Mouse (Mus musculus) G1E-ER4 (cell line): ENCODE measurements at regions not wholly inside any gene's neighbourhood (a gene's known extent, or its start where the extent isn't known, plus 50 kb on each side); places are given as distances from the start of the nearest gene placed in this dataset.

Experiments
- GATA1 ChIP-seq: IDR thresholded peaks from one replicate; pipeline ENCODE4 v1.8.0; 2012; ENCODE audit warnings: low read length, inconsistent platforms

DNA sequence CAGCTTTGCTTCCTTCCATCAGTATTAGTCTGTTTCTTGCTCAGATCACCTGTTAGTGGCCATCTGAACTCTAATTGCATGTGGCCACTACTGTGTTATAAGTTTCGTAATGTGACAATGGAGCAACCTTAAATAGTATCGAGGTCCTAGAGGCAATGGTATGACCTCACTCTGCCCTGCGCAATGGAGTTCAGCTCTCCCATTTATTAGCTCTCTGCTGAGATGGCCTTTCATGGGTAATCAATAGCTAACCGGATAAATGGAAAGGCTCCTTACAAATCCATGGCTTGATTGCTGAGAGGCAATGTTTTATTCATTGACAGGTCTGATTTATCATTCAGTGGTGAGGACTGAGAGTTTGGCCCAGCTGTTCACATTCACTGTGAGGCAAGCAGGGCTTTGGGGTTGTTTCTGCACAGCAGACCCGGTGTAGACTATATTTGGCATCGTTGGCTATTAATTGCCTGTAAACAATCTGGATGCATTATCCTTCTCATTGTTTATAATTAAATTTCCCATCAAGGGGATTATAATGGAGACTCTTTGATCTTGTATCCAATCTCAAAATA is 543.9 kb downstream of the Plekhb2 start:
- TF ChIP-seq GATA1: no peak

DNA sequence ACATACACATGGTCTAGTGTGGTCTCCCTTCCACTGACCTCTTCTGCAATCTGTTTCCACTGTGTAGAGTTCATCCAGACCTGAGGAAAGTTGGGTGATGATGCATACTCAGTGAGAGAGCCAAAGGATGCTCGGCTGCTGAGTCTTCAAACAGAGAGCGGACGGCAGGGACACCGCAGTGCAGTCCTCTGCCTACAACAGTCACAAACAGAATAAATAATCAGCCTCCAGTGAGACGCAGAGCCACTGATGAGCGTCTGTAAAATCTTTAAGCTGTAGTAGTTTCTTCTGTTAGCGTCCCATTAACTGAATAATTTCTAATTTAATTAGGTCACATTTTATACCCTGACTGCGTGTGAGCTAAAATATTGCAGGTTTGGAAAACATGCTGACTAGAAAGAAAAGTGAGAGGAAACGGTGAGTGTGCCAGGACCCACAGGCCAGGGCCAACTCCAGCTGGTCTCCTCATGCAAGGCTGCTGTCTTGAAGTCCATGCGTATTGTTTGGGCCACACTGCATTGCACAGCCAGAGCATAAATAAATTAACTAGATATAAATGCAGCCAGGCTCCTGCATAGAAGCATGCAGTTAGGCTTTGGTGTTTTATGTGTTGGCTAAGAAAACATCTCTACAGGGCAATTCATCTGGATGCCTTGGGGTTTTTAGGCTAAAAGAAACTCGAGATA is 551.0 kb downstream of the Plekhb2 start:
- TF ChIP-seq GATA1: no peak

GRCm38 (mm10) chr1:35402995-35403394 is 553.2 kb downstream of the Plekhb2 start:
- TF ChIP-seq GATA1: no peak

GRCm38 (mm10) chr1:35405418-35405817 is 555.6 kb downstream of the Plekhb2 start:
- no peak for TF ChIP-seq GATA1

- TF ChIP-seq GATA1: no peak
These were observed 565.9 kb downstream of the Plekhb2 start for GRCm38 (mm10) chr1:35415646-35416045.

GRCm38 (mm10) chr1:35428126-35428840 is 578.5 kb downstream of the Plekhb2 start:
- TF ChIP-seq GATA1: no peak

DNA sequence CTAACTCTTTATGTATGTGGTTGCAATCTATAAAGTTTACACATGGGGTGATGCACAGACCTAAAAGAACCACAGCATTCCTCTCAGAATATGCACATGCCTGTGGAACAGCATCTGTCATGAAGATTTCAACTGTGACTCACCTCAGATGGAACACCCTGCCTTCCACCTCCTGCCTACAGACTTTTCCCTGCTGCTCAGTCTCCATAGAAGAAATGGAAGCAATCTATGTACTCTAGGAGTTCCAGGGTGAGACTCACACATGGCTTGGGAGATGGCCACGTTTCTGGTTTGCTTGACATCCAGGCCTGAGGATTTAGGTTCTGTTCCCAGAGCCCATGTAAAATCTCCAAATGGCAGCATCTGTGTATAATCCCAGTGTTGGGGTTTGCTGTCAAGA is 579.7 kb downstream of the Plekhb2 start:
- TF ChIP-seq GATA1: no peak

GRCm38 (mm10) chr1:35435721-35436120 is 585.9 kb downstream of the Plekhb2 start:
- no peak for TF ChIP-seq GATA1

DNA sequence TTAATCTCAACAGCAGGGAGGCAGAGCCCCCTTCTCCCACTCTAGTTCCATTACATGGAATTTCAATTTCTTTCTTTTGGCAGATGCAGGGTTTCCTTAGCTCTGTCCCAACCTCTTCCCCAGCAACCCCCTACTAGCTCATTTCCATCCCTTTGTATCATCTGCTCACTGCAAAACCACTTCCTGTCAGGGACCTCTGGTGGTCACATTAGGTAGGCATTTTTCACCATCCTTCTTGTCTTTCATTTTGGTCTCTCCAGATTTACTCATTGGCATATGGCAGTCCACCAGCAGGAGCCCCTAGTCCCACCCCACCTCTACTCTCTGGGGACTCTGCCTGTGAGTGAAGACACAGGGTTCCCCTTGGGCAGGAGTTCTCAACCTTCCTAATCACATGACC is 597.6 kb downstream of the Plekhb2 start:
- TF ChIP-seq GATA1: no peak

DNA sequence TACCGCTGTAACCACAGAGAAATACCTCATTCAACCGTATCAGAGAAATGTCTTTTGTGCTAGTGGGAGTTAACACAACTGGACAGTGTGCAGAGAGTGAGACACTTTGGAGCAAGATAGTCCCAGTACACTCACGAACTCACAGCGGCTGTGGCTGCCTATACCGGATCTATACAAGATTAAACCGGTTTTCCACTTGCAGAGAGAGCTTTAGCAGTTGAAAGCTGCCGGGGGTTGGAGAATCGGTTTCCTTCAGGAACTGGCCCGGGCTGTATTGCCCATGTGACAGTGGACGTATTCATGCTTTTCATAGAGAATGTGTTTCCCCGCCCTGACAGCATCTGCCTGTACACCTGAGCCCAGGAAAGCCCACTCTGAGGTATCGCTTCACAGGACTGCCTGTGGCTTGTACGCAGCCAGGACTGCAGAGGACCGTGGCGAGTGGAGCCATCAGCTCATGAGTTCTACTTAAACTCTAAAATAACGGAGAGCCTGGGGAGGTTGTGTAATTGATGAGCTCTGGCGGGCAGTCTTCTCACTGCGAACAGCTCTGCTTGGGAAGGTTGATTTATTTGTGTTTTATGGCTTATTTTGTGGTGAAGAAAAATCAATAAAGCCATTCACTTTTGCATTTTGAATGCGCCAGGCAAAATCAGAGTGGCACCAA is 602.8 kb downstream of the Plekhb2 start:
- no peak for TF ChIP-seq GATA1

DNA sequence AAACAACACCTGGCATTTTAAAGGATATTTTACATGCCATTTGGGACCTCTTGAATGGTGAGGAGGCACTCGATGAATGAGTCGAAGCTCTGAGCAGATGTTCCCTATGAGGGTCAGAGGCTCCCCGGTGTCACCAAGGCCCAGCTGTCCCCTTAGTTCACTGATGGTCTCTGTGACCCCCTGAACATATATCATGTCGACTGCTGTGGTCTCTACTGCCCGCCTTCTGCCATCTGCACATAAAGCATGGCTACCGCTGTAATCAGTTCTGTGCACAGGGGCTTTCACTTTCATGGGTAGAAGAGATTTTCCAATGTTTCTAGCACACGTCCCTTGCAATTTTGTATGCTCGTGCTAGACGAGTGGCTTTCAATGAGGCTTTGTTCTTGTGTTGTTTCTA is 607.8 kb downstream of the Plekhb2 start:
- TF ChIP-seq GATA1: no peak

GRCm38 (mm10) chr1:35465081-35465480 is 603.1 kb upstream of the Hs6st1 start:
- no peak for TF ChIP-seq GATA1

DNA sequence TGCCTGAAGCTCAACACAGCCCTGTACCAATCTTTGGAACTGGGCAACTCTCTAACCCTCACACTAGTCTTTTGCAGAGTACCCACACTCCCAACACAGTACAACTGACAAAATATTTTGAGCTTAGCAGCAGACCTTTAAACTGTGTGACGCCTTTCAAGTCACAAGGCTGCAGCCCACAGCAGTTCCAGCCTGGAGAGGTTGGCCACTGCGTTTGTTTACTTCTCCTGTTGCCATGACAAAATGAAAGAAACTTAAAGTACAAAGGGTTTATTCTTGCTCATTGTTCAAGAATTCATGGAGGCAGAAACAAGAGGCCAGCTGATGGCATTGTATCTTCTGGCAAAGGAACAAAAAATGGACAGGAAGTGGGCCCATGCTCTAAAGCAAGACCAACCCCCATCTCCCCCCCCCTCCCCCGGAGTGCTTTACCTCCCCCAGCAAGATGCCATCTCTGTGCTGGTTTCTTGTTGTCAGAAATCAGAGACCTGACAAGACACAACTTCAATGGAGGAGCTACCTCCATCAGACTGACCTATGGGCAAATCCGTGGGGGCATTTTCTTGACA is 598.9 kb upstream of the Hs6st1 start:
- no peak for TF ChIP-seq GATA1

DNA sequence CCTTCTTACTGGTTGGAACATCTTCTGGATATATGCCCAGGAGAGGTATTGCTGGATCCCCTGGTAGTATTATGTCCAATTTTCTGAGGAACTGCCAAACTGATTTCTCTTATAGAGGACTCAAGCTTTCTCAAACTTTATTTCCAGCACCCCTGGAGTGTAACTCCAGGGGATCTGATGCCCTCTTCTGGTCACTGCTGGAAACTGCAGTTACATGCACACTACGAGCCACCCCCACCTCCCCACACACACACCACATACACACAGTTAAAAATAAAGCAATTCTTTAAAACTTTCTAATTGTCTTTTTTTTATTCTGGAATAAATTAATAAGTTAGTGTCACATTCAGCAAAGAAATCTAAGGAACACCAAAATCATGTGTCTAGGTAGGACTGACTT is 589.9 kb upstream of the Hs6st1 start:
- TF ChIP-seq GATA1: no peak

GRCm38 (mm10) chr1:35495963-35496362 is 572.2 kb upstream of the Hs6st1 start:
- no peak for TF ChIP-seq GATA1

DNA sequence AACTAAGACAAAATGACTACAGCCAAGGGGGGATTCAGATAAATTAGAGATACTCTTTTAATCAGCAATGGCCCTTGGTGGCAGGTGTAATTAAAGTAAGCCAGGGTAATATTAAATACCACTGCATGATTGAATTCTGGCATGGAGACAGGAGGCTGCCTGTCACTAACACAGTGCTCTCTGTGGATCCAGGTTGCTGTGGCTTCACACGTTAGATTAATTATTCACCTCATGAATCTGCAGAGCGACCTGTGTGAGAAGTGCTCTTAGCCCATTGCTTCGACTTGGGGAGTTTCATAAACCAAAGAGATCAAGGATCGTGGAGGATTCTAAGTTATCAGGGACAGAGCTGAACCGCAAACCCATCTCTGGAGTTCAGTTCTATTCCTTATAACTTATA is 545.2 kb upstream of the Hs6st1 start:
- no peak for TF ChIP-seq GATA1

- no peak for TF ChIP-seq GATA1
These were observed 544.3 kb upstream of the Hs6st1 start for GRCm38 (mm10) chr1:35523790-35524362.
